8 mouse cellular contexts compared by ENCODE assay signal in the genomic region with DNA sequence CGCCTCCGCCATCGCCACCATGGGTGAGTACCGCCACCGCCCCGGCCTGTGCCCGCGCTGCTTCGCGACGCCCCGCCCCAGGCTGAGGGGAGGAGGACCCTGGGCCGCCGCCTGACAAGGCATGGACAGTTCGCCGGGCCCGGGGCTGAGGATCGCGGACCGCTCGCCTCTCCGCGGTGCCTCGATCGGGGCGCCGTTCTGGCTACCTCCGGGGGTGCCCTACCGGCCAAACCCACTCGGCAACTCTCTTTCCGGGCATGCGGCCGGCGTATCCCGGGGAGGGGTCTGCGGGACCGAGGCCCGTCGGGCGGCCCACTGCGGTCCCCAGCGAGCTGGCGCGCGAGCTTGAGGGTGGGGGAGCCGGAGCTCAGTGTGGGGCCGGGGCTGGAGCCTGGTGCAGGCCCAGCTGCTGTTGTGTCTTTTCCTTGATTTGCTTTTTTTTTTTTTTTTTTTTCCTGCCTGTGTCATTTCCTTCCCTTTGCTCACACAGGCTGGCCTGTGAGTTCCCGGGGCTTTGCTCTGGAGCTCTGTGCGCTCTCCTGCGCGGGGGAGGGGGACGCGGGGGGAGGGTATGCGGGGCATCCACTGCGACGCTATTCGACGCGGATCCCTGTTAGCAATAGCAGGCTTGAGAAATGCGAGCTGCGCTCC. TPM values are rescaled to one million over a fixed set of nuclear protein-coding genes. Genes with fewer than 3 reads are reported as not detected.
DNase-seq lines count a peak whose midpoint lies in the region; ATAC-seq and TF ChIP-seq lines count a peak whose summit lies in the region.

No protein-coding gene starts in this region.

- H3K4me1 ChIP-seq in bone marrow macrophage, adult 2 months (ENCODE audit: control insufficient read depth, insufficient read depth, low read length), result peaks cover 31% of the 10 kb centered on the region
- H3K4me1 ChIP-seq in embryonic fibroblast, embryonic 13.5 days (ENCODE audit: control insufficient read depth, insufficient read depth, low read length), result peaks cover 3% of the 10 kb centered on the region; the same call in 1 of the 2 replicates
- peaks cover 9% of the 10 kb centered on the region; the same call in 1 of the 2 replicates for H3K4me1 ChIP-seq in heart, embryonic 12.5 days (replicated peaks)
- peaks cover 28% of the 10 kb centered on the region for H3K4me1 ChIP-seq in liver, embryonic 12.5 days

- peak overlapping the region; percentile 92 for H3K27ac ChIP-seq in bone marrow macrophage, adult 2 months (ENCODE audit: insufficient read depth, low read depth, low read length)
- peak overlapping the region; percentile 87 for H3K27ac ChIP-seq in embryonic fibroblast, embryonic 13.5 days (ENCODE audit: insufficient read depth, low read length)
- peak overlapping the region; percentile 99 for H3K27ac ChIP-seq in heart, embryonic 12.5 days (ENCODE audit: poor library complexity, severe bottlenecking)
- H3K27ac ChIP-seq in liver, embryonic 12.5 days, result peak overlapping the region; percentile 89

- peaks cover 52% of the 10 kb centered on the region for H3K79me2 ChIP-seq in C2C12 (ENCODE audit: control insufficient read depth, insufficient read depth)

- no peaks in the 10 kb centered on the region for H3K27me3 ChIP-seq in C2C12 (ENCODE audit: control insufficient read depth, insufficient read depth, insufficient read length)
- no peaks in the 10 kb centered on the region for H3K27me3 ChIP-seq in heart, embryonic 12.5 days (replicated peaks)
- peaks cover 29% of the 10 kb centered on the region for H3K27me3 ChIP-seq in liver, embryonic 12.5 days (replicated peaks)
- H3K27me3 ChIP-seq in splenic B cell, adult 2 months (ENCODE audit: control insufficient read depth, insufficient read depth, low read length, poor library complexity, severe bottlenecking), result no peaks in the 10 kb centered on the region

- no peak for TF ChIP-seq POLR2A in bone marrow macrophage, adult 2 months (IDR thresholded peaks at IDR 0.05; ENCODE audit: borderline replicate concordance, low read depth, low read length)
- peak; percentile 49; the same call in 1 of the 2 replicates for TF ChIP-seq POLR2A in embryonic fibroblast, embryonic 13.5 days (IDR thresholded peaks at IDR 0.05; ENCODE audit: low read depth, low read length)

- H3K79me3 ChIP-seq in C2C12 (ENCODE audit: low read depth), result peaks cover 45% of the 10 kb centered on the region

- DNase-seq in kidney, postnatal 10 days, result peak; percentile 88
- peak; percentile 63 to 69 for DNase-seq in natural killer cell, adult 2 months (ENCODE audit: low spot score in 2 of 2)
- DNase-seq in splenic B cell, adult 2 months (ENCODE audit: low read depth, low spot score), result peak; percentile 70

- peak overlapping the region; percentile 98 for H3K9ac ChIP-seq in heart, embryonic 12.5 days
- H3K9ac ChIP-seq in liver, embryonic 12.5 days, result peak overlapping the region; percentile 81

- no peak for TF ChIP-seq CTCF in C2C12 (IDR thresholded peaks at IDR 0.05; ENCODE audit: control insufficient read depth, insufficient read depth, insufficient read length)
- TF ChIP-seq CTCF in bone marrow macrophage, adult 2 months (IDR thresholded peaks at IDR 0.05; ENCODE audit: low read depth, low read length), result no peak
- TF ChIP-seq CTCF in embryonic fibroblast, embryonic 13.5 days (IDR thresholded peaks at IDR 0.05; ENCODE audit: borderline replicate concordance, insufficient read depth, low read length), result no peak

- H3K4me2 ChIP-seq in heart, embryonic 12.5 days, result peak overlapping the region; percentile 86
- H3K4me2 ChIP-seq in liver, embryonic 12.5 days, result peak overlapping the region; percentile 99

- peak overlapping the region; percentile 87 for H3K4me3 ChIP-seq in C2C12 (ENCODE audit: insufficient read depth, poor library complexity, severe bottlenecking)
- H3K4me3 ChIP-seq in bone marrow macrophage, adult 2 months (ENCODE audit: insufficient read depth, low read length), result peak overlapping the region; percentile 83
- peak overlapping the region; percentile 88 for H3K4me3 ChIP-seq in embryonic fibroblast, embryonic 13.5 days (ENCODE audit: insufficient read depth, low read length)
- peak overlapping the region; percentile 99 for H3K4me3 ChIP-seq in heart, embryonic 12.5 days
- peak overlapping the region; percentile 74 for H3K4me3 ChIP-seq in liver, embryonic 12.5 days

- WGBS in heart, embryonic 12.5 days, result under 1% methylated on average over 56 of the region's 61 CpGs
- under 1% methylated on average over 61 of the region's 61 CpGs for WGBS in liver, embryonic 12.5 days (ENCODE audit: insufficient replicate concordance)

- peak overlapping the region; percentile 71 for H3ac ChIP-seq in C2C12 (ENCODE audit: control insufficient read depth, insufficient read length, low read depth)

- H3K9me3 ChIP-seq in heart, embryonic 12.5 days (replicated peaks), result no peaks in the 10 kb centered on the region
- no peaks in the 10 kb centered on the region for H3K9me3 ChIP-seq in liver, embryonic 12.5 days (replicated peaks)

- ATAC-seq in heart, embryonic 12.5 days (ENCODE audit: insufficient number of reproducible peaks, low FRiP score), result peak; percentile 77
- ATAC-seq in liver, embryonic 12.5 days, result peak; percentile 57

- H3K36me3 ChIP-seq in C2C12 (ENCODE audit: control insufficient read depth, insufficient read depth), result no peaks in the 10 kb centered on the region
- H3K36me3 ChIP-seq in heart, embryonic 12.5 days, result no peaks in the 10 kb centered on the region
- H3K36me3 ChIP-seq in liver, embryonic 12.5 days, result no peaks in the 10 kb centered on the region
- H3K36me3 ChIP-seq in splenic B cell, adult 2 months (ENCODE audit: control insufficient read depth, insufficient read depth, low read length, poor library complexity, severe bottlenecking), result no peaks in the 10 kb centered on the region

TF ChIP-seq in C2C12, 6 proteins besides CTCF, POLR2A, EP300 and RAD21:
- TF ChIP-seq MAX (IDR thresholded peaks at IDR 0.05) (peak; percentile 28), FOSL1 (IDR thresholded peaks at IDR 0.05; ENCODE audit: insufficient read depth, low read length, poor library complexity, severe bottlenecking) (no peak), CEBPB (IDR thresholded peaks at IDR 0.05; ENCODE audit: low read depth) (no peak)

RNA-seq across cellular contexts. Expression of a gene that starts 0.6 kb away (rescaled TPM):
- 23.1 TPM for polyA plus RNA-seq in C2C12 (2012; fragmentation: generic; extraction: Trizol)
- polyA plus RNA-seq in bone marrow macrophage, adult 2 months (2012; ENCODE audit: insufficient read depth, insufficient read length, missing spikeins), result 67.0 and 70.9 TPM in 2 replicates
- polyA plus RNA-seq in embryonic fibroblast, embryonic 13.5 days (2011; ENCODE audit: insufficient read length, low read depth, missing spikeins), result 40.0 and 41.1 TPM in 2 replicates
- 35.0 and 35.3 TPM in 2 replicates for polyA plus RNA-seq in heart, embryonic 12.5 days (2016; fragmentation: Nextera tagmentation; extraction: Ambion mirVana)
- polyA plus RNA-seq in liver, embryonic 12.5 days (2016; fragmentation: Nextera tagmentation; extraction: Ambion mirVana), result 9.7 and 11.2 TPM in 2 replicates

RNA-seq across cellular contexts. Expression of a gene that starts 19.2 kb away (rescaled TPM):
- 15.8 TPM for polyA plus RNA-seq in C2C12 (2012; fragmentation: generic; extraction: Trizol)
- polyA plus RNA-seq in bone marrow macrophage, adult 2 months (2012; ENCODE audit: insufficient read depth, insufficient read length, missing spikeins), result 7.2 and 7.6 TPM in 2 replicates
- 9.5 and 10.3 TPM in 2 replicates for polyA plus RNA-seq in embryonic fibroblast, embryonic 13.5 days (2011; ENCODE audit: insufficient read length, low read depth, missing spikeins)
- polyA plus RNA-seq in heart, embryonic 12.5 days (2016; fragmentation: Nextera tagmentation; extraction: Ambion mirVana), result 9.0 and 11.8 TPM in 2 replicates
- polyA plus RNA-seq in liver, embryonic 12.5 days (2016; fragmentation: Nextera tagmentation; extraction: Ambion mirVana), result 9.6 and 10.6 TPM in 2 replicates

RNA-seq across cellular contexts. Expression of a gene that starts 48.4 kb away (rescaled TPM):
- 35.2 TPM for polyA plus RNA-seq in C2C12 (2012; fragmentation: generic; extraction: Trizol)
- polyA plus RNA-seq in bone marrow macrophage, adult 2 months (2012; ENCODE audit: insufficient read depth, insufficient read length, missing spikeins), result 48.8 and 55.3 TPM in 2 replicates
- 55.8 and 60.0 TPM in 2 replicates for polyA plus RNA-seq in embryonic fibroblast, embryonic 13.5 days (2011; ENCODE audit: insufficient read length, low read depth, missing spikeins)
- polyA plus RNA-seq in heart, embryonic 12.5 days (2016; fragmentation: Nextera tagmentation; extraction: Ambion mirVana), result 62.7 and 69.9 TPM in 2 replicates
- polyA plus RNA-seq in liver, embryonic 12.5 days (2016; fragmentation: Nextera tagmentation; extraction: Ambion mirVana), result 41.5 and 43.0 TPM in 2 replicates

Comparison
In these comparisons a context has a peak if more than half of its experiments do, and no peak if none do; other contexts are left out.
1. Peak in every context shown above with its lines: DNase-seq, ATAC-seq, H3K4me3 ChIP-seq and H3K27ac ChIP-seq.